Mouse (Mus musculus) forebrain, embryonic 11.5 days (tissue): ENCODE data around the gene Olfr1151. TPM values are rescaled to one million over a fixed set of nuclear protein-coding genes. Genes with fewer than 3 reads are reported as not detected.

Source experiments
- ATAC-seq: fragments of 200-750 bp; cut with Nextera tagmentation; replicated peaks from 2 replicates; pipeline ENCODE4 v1.8.0; 2017; ENCODE audit warnings: moderate TSS enrichment; ENCODE audit not compliant: low FRiP score
- DNase-seq: peaks from one replicate; pipeline ENCODE4 v3.0.0-alpha.2; 2017; ENCODE audit warnings: low spot score
- H3K27ac ChIP-seq: fragments of 300-500 bp; sonication (generic); 2 replicates; pipeline ENCODE4 v1.5.1; 2014; ENCODE audit warnings: low read depth, low read length
- H3K27me3 ChIP-seq: fragments of 300-500 bp; sonication (generic); 2 replicates; pipeline ENCODE4 v1.6.1; 2014; ENCODE audit warnings: mild to moderate bottlenecking, low read length, mixed read lengths; ENCODE audit not compliant: control insufficient read depth, insufficient read depth
- H3K36me3 ChIP-seq: fragments of 300-500 bp; sonication (generic); 2 replicates; pipeline ENCODE4 v1.6.1; 2014; ENCODE audit warnings: mild to moderate bottlenecking, low read length, moderate library complexity, mixed read lengths; ENCODE audit not compliant: control insufficient read depth, insufficient read depth
- H3K4me1 ChIP-seq: fragments of 300-500 bp; sonication (generic); replicated peaks from 2 replicates; pipeline ENCODE4 v1.6.1; 2014; ENCODE audit warnings: low read length, mixed read lengths; ENCODE audit not compliant: control insufficient read depth, insufficient read depth
- H3K4me2 ChIP-seq: fragments of 300-500 bp; sonication (generic); 2 replicates; pipeline ENCODE4 v1.6.1; 2014; ENCODE audit warnings: low read depth, mild to moderate bottlenecking, low read length, moderate library complexity, mixed read lengths; ENCODE audit not compliant: severe bottlenecking
- H3K4me3 ChIP-seq: fragments of 300-500 bp; sonication (generic); 2 replicates; pipeline ENCODE4 v1.5.1; 2014; ENCODE audit warnings: low read depth, low read length
- H3K9ac ChIP-seq: fragments of 300-500 bp; sonication (generic); 2 replicates; pipeline ENCODE4 v1.6.1; 2014; ENCODE audit warnings: low read length
- H3K9me3 ChIP-seq: fragments of 300-500 bp; sonication (generic); 2 replicates; pipeline ENCODE4 v1.6.1; 2016; ENCODE audit warnings: low read length, mixed read lengths; ENCODE audit not compliant: control insufficient read depth
- WGBS: fragments of 180-500 bp; shearing (Covaris S2); extraction: QIAGEN DNeasy Blood & Tissue Kit; methylation state at CpG from one replicate; pipeline ENCODE4 v1.1.7; 2014; 5-methylcytosine and 5-hydroxymethylcytosine counted together
- polyA plus RNA-seq: library from polyadenylated mRNA; unstranded; fragments of >200 nt; fragmentation: Nextera tagmentation; extraction: Ambion mirVana; gene quantifications from 2 replicates; pipeline ENCODE4 v1.2.1, GENCODE M21; 2014

Gene Olfr1151
- polyA plus RNA-seq: not detected in 2 replicates

GRCm38 (mm10) chr2:87855562-87855961, at the start of gene Olfr1151:
Gene Olfr1151, plus strand, starts transcription at chr2:87855862.
- DNase-seq (no peak), ATAC-seq (no peak)
- no peak within 1 kb of the TSS for H3K9ac ChIP-seq
- no peak within 1 kb of the TSS for H3K4me3 ChIP-seq
- no peaks in the 10 kb centered on the region for H3K9me3 ChIP-seq
- H3K36me3 ChIP-seq: no peaks in the 10 kb centered on the region
- H3K4me2 ChIP-seq: no peak within 1 kb of the TSS
- no peak within 1 kb of the TSS for H3K27ac ChIP-seq
- no peaks in the 10 kb centered on the region for H3K4me1 ChIP-seq
- 91% methylated on average over 1 of the region's 1 CpGs for WGBS
- no peaks in the 10 kb centered on the region for H3K27me3 ChIP-seq

GRCm38 (mm10) chr2:87809522-87809921, 46.1 kb upstream of the Olfr1151 start, which contains the start of gene Olfr1145:
Gene Olfr1145, plus strand, starts transcription at chr2:87809822.
- H3K9ac ChIP-seq: no peak within 1 kb of the TSS
- no peaks in the 10 kb centered on the region for H3K36me3 ChIP-seq
- WGBS: 92% methylated on average over 1 of the region's 1 CpGs
- H3K9me3 ChIP-seq: no peaks in the 10 kb centered on the region
- H3K4me2 ChIP-seq: no peak within 1 kb of the TSS
- H3K27me3 ChIP-seq: no peaks in the 10 kb centered on the region
- DNase-seq (no peak), ATAC-seq (no peak)
- H3K27ac ChIP-seq: no peak within 1 kb of the TSS
- H3K4me3 ChIP-seq: no peak within 1 kb of the TSS
- no peaks in the 10 kb centered on the region for H3K4me1 ChIP-seq

GRCm38 (mm10) chr2:87830233-87830632, 25.4 kb upstream of the Olfr1151 start, which contains the start of gene Olfr1148:
Gene Olfr1148, plus strand, starts transcription at chr2:87830533.
- no peak within 1 kb of the TSS for H3K4me3 ChIP-seq
- no peak for ATAC-seq
- DNase-seq: no peak
- no peaks in the 10 kb centered on the region for H3K4me1 ChIP-seq
- no peak within 1 kb of the TSS for H3K9ac ChIP-seq
- WGBS: 88% methylated on average over 1 of the region's 1 CpGs
- no peaks in the 10 kb centered on the region for H3K27me3 ChIP-seq
- H3K9me3 ChIP-seq: no peaks in the 10 kb centered on the region
- no peaks in the 10 kb centered on the region for H3K36me3 ChIP-seq
- H3K27ac ChIP-seq: no peak within 1 kb of the TSS
- H3K4me2 ChIP-seq: no peak within 1 kb of the TSS

- ATAC-seq (no peak), DNase-seq (no peak)
- Histone ChIP-seq H3K4me1 (no peaks in the 10 kb centered on the region), H3K4me3 (no peak within 1 kb of the TSS), H3K4me2 (no peak within 1 kb of the TSS), H3K27ac (no peak within 1 kb of the TSS), H3K9ac (no peak within 1 kb of the TSS), H3K9me3 (no peaks in the 10 kb centered on the region), H3K27me3 (no peaks in the 10 kb centered on the region), H3K36me3 (no peaks in the 10 kb centered on the region)
- 83% methylated on average over 1 of the region's 1 CpGs for WGBS
These were observed 12.0 kb upstream of the Olfr1151 start, which contains the start of gene Olfr1150-ps1 for GRCm38 (mm10) chr2:87843693-87844092. Gene Olfr1150-ps1, plus strand, starts transcription at chr2:87843993.

DNA sequence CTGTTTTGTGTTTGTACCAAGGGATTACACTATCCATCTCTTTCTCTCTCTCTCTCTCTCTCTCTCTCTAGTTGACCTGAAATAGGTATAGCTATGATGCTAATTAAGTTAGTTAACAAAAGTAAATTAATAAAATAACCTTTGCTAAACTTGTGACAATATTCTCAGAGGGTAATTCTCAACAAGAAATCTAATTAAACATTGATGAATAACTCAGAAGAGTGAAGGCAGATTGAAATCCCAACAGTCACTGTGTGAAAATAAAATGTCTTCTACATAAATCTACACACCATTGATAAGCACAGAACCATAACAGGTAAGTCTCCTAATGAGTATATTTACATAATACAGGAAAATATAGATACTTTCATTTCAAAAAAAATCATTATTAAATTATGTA, 10.5 kb downstream of the Olfr1151 start, which contains the start of gene Olfr1152:
Olfr1152 (plus strand) TSS at position 301 of the 400 bp plus-strand sequence.
- Histone ChIP-seq H3K4me2 (no peak within 1 kb of the TSS), H3K9me3 (no peaks in the 10 kb centered on the region), H3K4me3 (no peak within 1 kb of the TSS), H3K9ac (no peak within 1 kb of the TSS), H3K4me1 (no peaks in the 10 kb centered on the region), H3K36me3 (no peaks in the 10 kb centered on the region), H3K27ac (no peak within 1 kb of the TSS), H3K27me3 (no peaks in the 10 kb centered on the region)
- ATAC-seq: no peak
- no peak for DNase-seq

DNA sequence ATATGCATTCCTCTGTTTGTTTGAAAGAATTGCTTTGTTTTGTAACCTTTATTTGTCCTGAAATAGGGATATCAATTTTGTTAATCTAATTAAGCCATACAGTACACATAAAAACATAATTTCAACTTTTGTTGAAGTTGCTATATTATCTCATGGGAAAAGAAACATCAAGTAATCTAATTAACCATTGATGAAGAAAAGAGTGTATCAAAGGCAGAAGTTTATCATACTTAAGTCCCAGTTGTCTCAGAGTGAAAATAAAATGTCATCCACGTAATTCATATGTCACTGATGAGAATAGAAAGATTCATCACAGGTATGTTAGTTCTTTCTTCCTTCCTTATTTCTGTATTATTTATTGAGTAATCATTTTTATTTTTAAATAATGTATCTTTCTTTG, 39.0 kb downstream of the Olfr1151 start, which contains the start of gene Olfr1153:
Olfr1153 (plus strand) TSS at position 301 of the 400 bp plus-strand sequence.
- Histone ChIP-seq H3K27ac (no peak within 1 kb of the TSS), H3K9ac (no peak within 1 kb of the TSS), H3K4me2 (no peak within 1 kb of the TSS), H3K4me3 (no peak within 1 kb of the TSS), H3K27me3 (no peaks in the 10 kb centered on the region), H3K36me3 (no peaks in the 10 kb centered on the region), H3K4me1 (no peaks in the 10 kb centered on the region), H3K9me3 (no peaks in the 10 kb centered on the region)
- ATAC-seq (no peak), DNase-seq (no peak)
- WGBS: 67% methylated on average over 1 of the region's 1 CpGs

DNA sequence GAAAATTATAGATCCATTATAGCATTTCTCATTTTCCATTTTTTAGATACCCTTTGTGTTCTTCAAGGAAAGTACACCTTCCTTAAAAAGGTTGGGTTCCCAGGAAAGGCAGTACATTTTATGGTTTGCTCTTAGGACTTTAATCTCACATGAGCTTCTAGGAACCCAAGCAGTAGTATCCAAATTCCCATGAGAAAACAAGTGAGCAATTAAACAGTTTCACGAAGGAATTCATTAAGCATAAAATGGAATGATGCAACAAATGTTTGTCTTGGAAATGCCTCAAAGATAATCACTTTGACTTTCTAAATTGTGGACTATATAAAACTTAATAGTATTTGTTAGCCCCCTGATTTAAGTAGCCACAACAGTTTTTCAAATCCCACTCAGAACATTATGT, 49.4 kb downstream of the Olfr1151 start, which contains the start of gene Olfr1154:
Olfr1154 (minus strand) TSS at position 101 of the 400 bp plus-strand sequence.
- ATAC-seq: no peak

More for the DNA sequence above, 49.4 kb downstream of the Olfr1151 start, which contains the start of gene Olfr1154:
- no peaks in the 10 kb centered on the region for H3K36me3 ChIP-seq
- no peak for DNase-seq
- no peak within 1 kb of the TSS for H3K9ac ChIP-seq
- H3K4me3 ChIP-seq: no peak within 1 kb of the TSS
- 91% methylated on average over 1 of the region's 1 CpGs for WGBS
- no peaks in the 10 kb centered on the region for H3K4me1 ChIP-seq
- H3K27ac ChIP-seq: no peak within 1 kb of the TSS
- H3K9me3 ChIP-seq: no peaks in the 10 kb centered on the region
- no peak within 1 kb of the TSS for H3K4me2 ChIP-seq
- H3K27me3 ChIP-seq: no peaks in the 10 kb centered on the region
